ENCODE assay signal across 12 mouse cellular contexts in genomic region chr7:97018005-97018404, GRCm38 (mm10).
DNase-seq lines count a peak whose midpoint lies in the region; ATAC-seq and TF ChIP-seq lines count a peak whose summit lies in the region.
"Had no signal": no experiment of that assay in that cellular context is flagged by ENCODE, and none has a peak within 500 bp of the region (broad histone marks: within the 10 kb centered on the region; RNA-seq: fewer than 3 reads in every experiment).

No protein-coding gene starts in this region.

- WGBS in intestine, embryonic 14.5 days, result 53% methylated on average over 4 of the region's 4 CpGs
- 65% methylated on average over 4 of the region's 4 CpGs for WGBS in intestine, postnatal 0 days
- 16% methylated on average over 4 of the region's 4 CpGs for WGBS in heart, embryonic 12.5 days
- 69% methylated on average over 4 of the region's 4 CpGs for WGBS in hindbrain, embryonic 12.5 days

- no peak overlapping the region for H3K4me3 ChIP-seq in intestine, embryonic 14.5 days (ENCODE audit: low read depth, low read length)
- H3K4me3 ChIP-seq in intestine, postnatal 0 days (ENCODE audit: low read depth, low read length), result no peak overlapping the region
- no peak overlapping the region for H3K4me3 ChIP-seq in heart, embryonic 12.5 days
- no peak overlapping the region for H3K4me3 ChIP-seq in hindbrain, embryonic 12.5 days
- H3K4me3 ChIP-seq: midbrain, embryonic 15.5 days had no signal

- no peak overlapping the region for H3K9ac ChIP-seq in intestine, embryonic 14.5 days (ENCODE audit: low read length)
- no peak overlapping the region for H3K9ac ChIP-seq in intestine, postnatal 0 days (ENCODE audit: low read depth, low read length)
- H3K9ac ChIP-seq in heart, embryonic 12.5 days, result no peak overlapping the region
- H3K9ac ChIP-seq in hindbrain, embryonic 12.5 days, result no peak overlapping the region
- H3K9ac ChIP-seq: midbrain, embryonic 15.5 days had no signal

- H3K27ac ChIP-seq in intestine, embryonic 14.5 days (ENCODE audit: low read depth), result no peak overlapping the region; the same call in 1 of the 2 replicates
- H3K27ac ChIP-seq in intestine, postnatal 0 days (ENCODE audit: low read depth, low read length), result no peak overlapping the region
- H3K27ac ChIP-seq in heart, embryonic 12.5 days (ENCODE audit: poor library complexity, severe bottlenecking), result peak overlapping the region; percentile 43; the same call in 1 of the 2 replicates
- H3K27ac ChIP-seq in hindbrain, embryonic 12.5 days, result no peak overlapping the region
- H3K27ac ChIP-seq: midbrain, embryonic 15.5 days had no signal

- no peaks in the 10 kb centered on the region for H3K36me3 ChIP-seq in intestine, embryonic 14.5 days (ENCODE audit: control insufficient read depth, insufficient read depth, low read length)
- H3K36me3 ChIP-seq in intestine, postnatal 0 days (ENCODE audit: control insufficient read depth, insufficient read depth), result no peaks in the 10 kb centered on the region
- 0 out of 2 replicates have a peak, but pooled peaks cover 4% of the 10 kb centered on the region for H3K36me3 ChIP-seq in heart, embryonic 12.5 days
- no peaks in the 10 kb centered on the region for H3K36me3 ChIP-seq in hindbrain, embryonic 12.5 days
- H3K36me3 ChIP-seq: midbrain, embryonic 15.5 days had no signal

- no peaks in the 10 kb centered on the region for H3K9me3 ChIP-seq in intestine, embryonic 14.5 days (ENCODE audit: control insufficient read depth, low read length)
- H3K9me3 ChIP-seq in intestine, postnatal 0 days (ENCODE audit: control insufficient read depth), result no peaks in the 10 kb centered on the region
- H3K9me3 ChIP-seq in heart, embryonic 12.5 days (replicated peaks), result 0 out of 2 replicates have a peak, but pooled peaks cover 4% of the 10 kb centered on the region
- no peaks in the 10 kb centered on the region for H3K9me3 ChIP-seq in hindbrain, embryonic 12.5 days (replicated peaks)
- H3K9me3 ChIP-seq: midbrain, embryonic 15.5 days had no signal

- H3K27me3 ChIP-seq in intestine, embryonic 14.5 days (replicated peaks; ENCODE audit: control insufficient read depth, insufficient read depth, low read length), result no peaks in the 10 kb centered on the region
- no peaks in the 10 kb centered on the region for H3K27me3 ChIP-seq in intestine, postnatal 0 days (replicated peaks; ENCODE audit: control insufficient read depth, insufficient read depth, low read length)
- H3K27me3 ChIP-seq in heart, embryonic 12.5 days (replicated peaks), result no peaks in the 10 kb centered on the region
- H3K27me3 ChIP-seq in hindbrain, embryonic 12.5 days, result no peaks in the 10 kb centered on the region
- H3K27me3 ChIP-seq: midbrain, embryonic 15.5 days had no signal

- ATAC-seq in intestine, embryonic 14.5 days (replicated peaks; ENCODE audit: low FRiP score, low TSS enrichment, low read depth), result peak; percentile 55; the same call in 1 of the 2 replicates
- no peak for ATAC-seq in intestine, postnatal 0 days
- ATAC-seq in heart, embryonic 12.5 days (ENCODE audit: insufficient number of reproducible peaks, low FRiP score), result no peak
- ATAC-seq in hindbrain, embryonic 12.5 days (ENCODE audit: low FRiP score), result no peak
- ATAC-seq: midbrain, embryonic 15.5 days had no signal

- DNase-seq in intestine, embryonic 14.5 days (ENCODE audit: low spot score), result no peak
- peak; percentile 14 to 22 for DNase-seq in B cell, adult 2 months
- peak; percentile 5 for DNase-seq in lung, postnatal 25 days (ENCODE audit: low spot score)
- DNase-seq in yolk sac, embryonic 10.5 days (ENCODE audit: low spot score), result no peak
- no peak for DNase-seq in right cerebral cortex, postnatal 4 days
- DNase-seq: embryo, embryonic 11 days; gastrocnemius, postnatal 14 days; liver had no signal

- TF ChIP-seq CTCF in intestine, postnatal 0 days (IDR thresholded peaks at IDR 0.05; ENCODE audit: low read depth), result no peak

- no peaks in the 10 kb centered on the region for H3K4me1 ChIP-seq in intestine, embryonic 14.5 days (replicated peaks; ENCODE audit: control insufficient read depth, insufficient read depth, low read length)
- H3K4me1 ChIP-seq in intestine, postnatal 0 days (replicated peaks; ENCODE audit: control insufficient read depth, insufficient read depth, low read length), result no peaks in the 10 kb centered on the region
- H3K4me1 ChIP-seq in heart, embryonic 12.5 days (replicated peaks), result peaks cover 14% of the 10 kb centered on the region
- 0 out of 2 replicates have a peak, but pooled peaks cover 2% of the 10 kb centered on the region for H3K4me1 ChIP-seq in hindbrain, embryonic 12.5 days
- H3K4me1 ChIP-seq: midbrain, embryonic 15.5 days had no signal

- H3K4me2 ChIP-seq in intestine, embryonic 14.5 days (ENCODE audit: low read length), result no peak overlapping the region
- H3K4me2 ChIP-seq in intestine, postnatal 0 days (replicated peaks; ENCODE audit: low read depth), result no peak overlapping the region
- peak overlapping the region; percentile 33; the same call in 1 of the 2 replicates for H3K4me2 ChIP-seq in heart, embryonic 12.5 days
- no peak overlapping the region for H3K4me2 ChIP-seq in hindbrain, embryonic 12.5 days (replicated peaks)
- H3K4me2 ChIP-seq: midbrain, embryonic 15.5 days had no signal

Comparison
In these comparisons a context has a peak if more than half of its experiments do, and no peak if none do; other contexts are left out.
1. DNase-seq: peak in B cell, adult 2 months (2 of 2) and lung, postnatal 25 days (single experiment); none in intestine, embryonic 14.5 days (single experiment), yolk sac, embryonic 10.5 days (single experiment) and right cerebral cortex, postnatal 4 days (single experiment).